Mouse (Mus musculus): ENCODE measurements around the gene Tmem41a. TPM values are rescaled to one million over a fixed set of nuclear protein-coding genes. Genes with fewer than 3 reads are reported as not detected.

Tmem41a gene
- total RNA-seq, 1 experiment = 28.8 TPM

- in situ Hi-C loops (cut with MboI; ENCODE audit: low sequenced_read_pairs in 2 of 2, unreplicated experiment in 2 of 2) = no loop called here
- no peaks in the 10 kb centered on the region for H3K36me3 ChIP-seq (ENCODE audit: control insufficient read depth, insufficient read depth, low read length, poor library complexity, severe bottlenecking)
- DNase-seq (ENCODE audit: low read depth, low spot score) = no peak
- no peak for TF ChIP-seq CHD2 (IDR thresholded peaks at IDR 0.05; ENCODE audit: low read depth, low read length)
- TF ChIP-seq ZC3H11A (IDR thresholded peaks at IDR 0.05; ENCODE audit: borderline replicate concordance, low read depth, low read length) = no peak
- TF ChIP-seq MAFK (IDR thresholded peaks at IDR 0.05; ENCODE audit: insufficient read depth, low read depth, low read length) = no peak
- TF ChIP-seq ZNF384 (IDR thresholded peaks at IDR 0.05; ENCODE audit: low read depth, low read length) = no peak
- TF ChIP-seq HCFC1 (IDR thresholded peaks at IDR 0.05; ENCODE audit: borderline replicate concordance, insufficient read depth, low read length) = no peak
- no peak overlapping the region for H3K4me3 ChIP-seq (ENCODE audit: insufficient read depth in 1 of 2, low read depth in 1 of 2, low read length in 2 of 2, poor library complexity in 1 of 2, severe bottlenecking in 1 of 2)
- H3K4me1 ChIP-seq (ENCODE audit: control insufficient read depth in 2 of 2, insufficient read depth in 2 of 2, low read length in 2 of 2, poor library complexity in 1 of 2) = peaks cover 0 to 15% of the 10 kb centered on the region in 2 experiments; a peak in 3 of 4 replicates
- H3K9ac ChIP-seq (ENCODE audit: insufficient read depth, low read depth, low read length, poor library complexity, severe bottlenecking) = no peak overlapping the region
- H3K27ac ChIP-seq (ENCODE audit: insufficient read depth, low read depth, low read length, poor library complexity, severe bottlenecking) = no peak overlapping the region
- no peaks in the 10 kb centered on the region for H3K9me3 ChIP-seq (ENCODE audit: control insufficient read depth, insufficient read depth, low read depth, low read length)
Measured at GRCm38 (mm10) chr16:21904636-21905035, 42.7 kb downstream of the Tmem41a start.

- Histone ChIP-seq H3K9me3 (ENCODE audit: control insufficient read depth, insufficient read depth, low read depth, low read length) (no peaks in the 10 kb centered on the region), H3K4me3 (ENCODE audit: insufficient read depth in 1 of 2, low read depth in 1 of 2, low read length in 2 of 2, poor library complexity in 1 of 2, severe bottlenecking in 1 of 2) (no peak overlapping the region), H3K36me3 (ENCODE audit: control insufficient read depth, insufficient read depth, low read length, poor library complexity, severe bottlenecking) (no peaks in the 10 kb centered on the region), H3K4me1 (ENCODE audit: control insufficient read depth in 2 of 2, insufficient read depth in 2 of 2, low read length in 2 of 2, poor library complexity in 1 of 2) (peaks cover 0 to 7% of the 10 kb centered on the region in 2 experiments; a peak in 2 of 4 replicates), H3K27ac (ENCODE audit: insufficient read depth, low read depth, low read length, poor library complexity, severe bottlenecking) (no peak overlapping the region), H3K9ac (ENCODE audit: insufficient read depth, low read depth, low read length, poor library complexity, severe bottlenecking) (no peak overlapping the region)
- in situ Hi-C loops (cut with MboI; ENCODE audit: low sequenced_read_pairs in 2 of 2, unreplicated experiment in 2 of 2) = no loop called here
- TF ChIP-seq MAFK (IDR thresholded peaks at IDR 0.05; ENCODE audit: insufficient read depth, low read depth, low read length) (no peak), ZC3H11A (IDR thresholded peaks at IDR 0.05; ENCODE audit: borderline replicate concordance, low read depth, low read length) (no peak), HCFC1 (IDR thresholded peaks at IDR 0.05; ENCODE audit: borderline replicate concordance, insufficient read depth, low read length) (no peak), CHD2 (IDR thresholded peaks at IDR 0.05; ENCODE audit: low read depth, low read length) (no peak), ZNF384 (IDR thresholded peaks at IDR 0.05; ENCODE audit: low read depth, low read length) (no peak)
- DNase-seq (ENCODE audit: low read depth, low spot score) = no peak
Measured at GRCm38 (mm10) chr16:21901286-21901685, 46.1 kb downstream of the Tmem41a start.

GRCm38 (mm10) chr16:21893890-21894289, 53.5 kb downstream of the Tmem41a start:
- Histone ChIP-seq H3K4me1 (ENCODE audit: control insufficient read depth in 2 of 2, insufficient read depth in 2 of 2, low read length in 2 of 2, poor library complexity in 1 of 2) (no peaks in the 10 kb centered on the region), H3K9me3 (ENCODE audit: control insufficient read depth, insufficient read depth, low read depth, low read length) (no peaks in the 10 kb centered on the region), H3K4me3 (ENCODE audit: insufficient read depth in 1 of 2, low read depth in 1 of 2, low read length in 2 of 2, poor library complexity in 1 of 2, severe bottlenecking in 1 of 2) (no peak overlapping the region), H3K9ac (ENCODE audit: insufficient read depth, low read depth, low read length, poor library complexity, severe bottlenecking) (no peak overlapping the region), H3K36me3 (ENCODE audit: control insufficient read depth, insufficient read depth, low read length, poor library complexity, severe bottlenecking) (no peaks in the 10 kb centered on the region), H3K27ac (ENCODE audit: insufficient read depth, low read depth, low read length, poor library complexity, severe bottlenecking) (no peak overlapping the region)
- TF ChIP-seq ZC3H11A (IDR thresholded peaks at IDR 0.05; ENCODE audit: borderline replicate concordance, low read depth, low read length) (no peak), CHD2 (IDR thresholded peaks at IDR 0.05; ENCODE audit: low read depth, low read length) (no peak), MAFK (IDR thresholded peaks at IDR 0.05; ENCODE audit: insufficient read depth, low read depth, low read length) (no peak), ZNF384 (IDR thresholded peaks at IDR 0.05; ENCODE audit: low read depth, low read length) (no peak), HCFC1 (IDR thresholded peaks at IDR 0.05; ENCODE audit: borderline replicate concordance, insufficient read depth, low read length) (no peak)
- in situ Hi-C loops (cut with MboI; ENCODE audit: low sequenced_read_pairs in 2 of 2, unreplicated experiment in 2 of 2) = no loop called here
- no peak for DNase-seq (ENCODE audit: low read depth, low spot score)

- H3K9ac ChIP-seq (ENCODE audit: insufficient read depth, low read depth, low read length, poor library complexity, severe bottlenecking) = no peak overlapping the region
- no peak overlapping the region for H3K4me3 ChIP-seq (ENCODE audit: insufficient read depth in 1 of 2, low read depth in 1 of 2, low read length in 2 of 2, poor library complexity in 1 of 2, severe bottlenecking in 1 of 2)
- no peaks in the 10 kb centered on the region for H3K36me3 ChIP-seq (ENCODE audit: control insufficient read depth, insufficient read depth, low read length, poor library complexity, severe bottlenecking)
- no peak overlapping the region for H3K27ac ChIP-seq (ENCODE audit: insufficient read depth, low read depth, low read length, poor library complexity, severe bottlenecking)
- no peak for TF ChIP-seq ZC3H11A (IDR thresholded peaks at IDR 0.05; ENCODE audit: borderline replicate concordance, low read depth, low read length)
- no peak for TF ChIP-seq CHD2 (IDR thresholded peaks at IDR 0.05; ENCODE audit: low read depth, low read length)
- TF ChIP-seq ZNF384 (IDR thresholded peaks at IDR 0.05; ENCODE audit: low read depth, low read length) = no peak
- TF ChIP-seq HCFC1 (IDR thresholded peaks at IDR 0.05; ENCODE audit: borderline replicate concordance, insufficient read depth, low read length) = no peak
- no peak for TF ChIP-seq MAFK (IDR thresholded peaks at IDR 0.05; ENCODE audit: insufficient read depth, low read depth, low read length)
- no peaks in the 10 kb centered on the region for H3K4me1 ChIP-seq (ENCODE audit: control insufficient read depth in 2 of 2, insufficient read depth in 2 of 2, low read length in 2 of 2, poor library complexity in 1 of 2)
- H3K9me3 ChIP-seq (ENCODE audit: control insufficient read depth, insufficient read depth, low read depth, low read length) = no peaks in the 10 kb centered on the region
- in situ Hi-C loops (cut with MboI; ENCODE audit: low sequenced_read_pairs in 2 of 2, unreplicated experiment in 2 of 2) = no loop called here
- DNase-seq (ENCODE audit: low read depth, low spot score) = no peak
Measured at GRCm38 (mm10) chr16:21887601-21888000, 59.8 kb downstream of the Tmem41a start.

Other genes with a start within 250 kb of the Tmem41a start
- 1.2 and 1.5 TPM in 2 replicates for gene Ehhadh, start 159.7 kb downstream of the Tmem41a start, total RNA-seq (2012; rRNA removed)
- 0.36 and 0.53 TPM in 2 replicates for gene Map3k13, start 153.2 kb downstream of the Tmem41a start, total RNA-seq (2012; rRNA removed)
- gene Liph, start 48.1 kb upstream of the Tmem41a start, total RNA-seq (2012; rRNA removed) = 24.5 and 32.5 TPM in 2 replicates
- 51.4 and 59.1 TPM in 2 replicates for gene Senp2, start 61.9 kb upstream of the Tmem41a start, total RNA-seq (2012; rRNA removed)
- gene Igf2bp2, start 215.7 kb upstream of the Tmem41a start, total RNA-seq (2012; rRNA removed) = 24.3 and 25.6 TPM in 2 replicates

Measured in ES-E14 (cell line).